Mouse (Mus musculus) lung, postnatal 0 days (tissue): ENCODE measurements around the gene Gpatch8. TPM values are rescaled to one million over a fixed set of nuclear protein-coding genes. Genes with fewer than 3 reads are reported as not detected.

Source experiments
- ATAC-seq: fragments of 200-750 bp; cut with Nextera tagmentation; 2 replicates; pipeline ENCODE4 v1.8.0; 2017; ENCODE audit warnings: moderate library complexity
- DNase-seq: peaks from one replicate; pipeline ENCODE4 v3.0.0-alpha.2; 2016; ENCODE audit warnings: low spot score
- H3K27ac ChIP-seq: fragments of 300-500 bp; sonication (generic); 2 replicates; pipeline ENCODE4 v1.5.1; 2014; ENCODE audit warnings: antibody characterized with exemption, mild to moderate bottlenecking, low read length, mixed read lengths
- H3K27me3 ChIP-seq: fragments of 300-500 bp; sonication (generic); replicated peaks from 2 replicates; pipeline ENCODE4 v1.6.1; 2014; ENCODE audit warnings: low read length, mixed read lengths; ENCODE audit not compliant: insufficient read depth
- H3K36me3 ChIP-seq: fragments of 300-500 bp; sonication (generic); 2 replicates; pipeline ENCODE4 v1.6.1; 2014; ENCODE audit warnings: low read length, mixed read lengths; ENCODE audit not compliant: insufficient read depth
- H3K4me1 ChIP-seq: fragments of 300-500 bp; sonication (generic); 2 replicates; pipeline ENCODE4 v1.6.1; 2014; ENCODE audit warnings: antibody characterized with exemption, low read depth, low read length, mixed read lengths; ENCODE audit not compliant: insufficient read depth
- H3K4me2 ChIP-seq: fragments of 300-500 bp; sonication (generic); replicated peaks from 2 replicates; pipeline ENCODE4 v1.6.1; 2014; ENCODE audit warnings: low read depth, mild to moderate bottlenecking, low read length, moderate library complexity, mixed read lengths
- H3K4me3 ChIP-seq: fragments of 300-500 bp; sonication (generic); 2 replicates; pipeline ENCODE4 v1.5.1; 2014; ENCODE audit warnings: low read depth, low read length
- H3K9ac ChIP-seq: fragments of 300-500 bp; sonication (generic); replicated peaks from 2 replicates; pipeline ENCODE4 v1.6.1; 2014; ENCODE audit warnings: low read depth, mild to moderate bottlenecking
- H3K9me3 ChIP-seq: fragments of 300-500 bp; sonication (generic); 2 replicates; pipeline ENCODE4 v1.6.1; 2016; ENCODE audit warnings: low read length, mixed read lengths
- CTCF ChIP-seq: IDR thresholded peaks from 2 replicates; pipeline ENCODE4 v1.5.1; 2016; ENCODE audit warnings: antibody characterized with exemption, mild to moderate bottlenecking
- EP300 ChIP-seq: IDR thresholded peaks from 2 replicates; pipeline ENCODE4 v1.6.1; 2016; ENCODE audit warnings: antibody characterized with exemption, mild to moderate bottlenecking, control low read depth
- WGBS: fragments of 180-500 bp; shearing (Covaris S2); extraction: QIAGEN DNeasy Blood & Tissue Kit; methylation state at CpG from one replicate; pipeline ENCODE4 v1.1.7; 2014; 5-methylcytosine and 5-hydroxymethylcytosine counted together
- polyA plus RNA-seq: library from polyadenylated mRNA; unstranded; fragments of >200 nt; fragmentation: Nextera tagmentation; extraction: Ambion mirVana; gene quantifications from 2 replicates; pipeline ENCODE4 v1.2.1, GENCODE M21; 2015

Gene Gpatch8
- polyA plus RNA-seq, 1 experiment from 2014 or later, result 25.3 TPM

- Histone ChIP-seq H3K27ac (no peak overlapping the region), H3K4me2 (no peak overlapping the region), H3K9me3 (no peaks in the 10 kb centered on the region), H3K27me3 (no peaks in the 10 kb centered on the region), H3K4me1 (no peaks in the 10 kb centered on the region), H3K9ac (no peak overlapping the region), H3K4me3 (no peak overlapping the region), H3K36me3 (no peaks in the 10 kb centered on the region)
- no peak for ATAC-seq
- TF ChIP-seq EP300, result no peak
- peak; percentile 58 for TF ChIP-seq CTCF
- DNase-seq, result peak; percentile 61
- 87% methylated on average over 3 of the region's 3 CpGs for WGBS
Observed at GRCm38 (mm10) chr11:102599912-102600311, 43.7 kb upstream of the Gpatch8 start.

- H3K4me1 ChIP-seq, result no peaks in the 10 kb centered on the region
- H3K27ac ChIP-seq, result no peak overlapping the region
- H3K9me3 ChIP-seq, result no peaks in the 10 kb centered on the region
- no peak overlapping the region for H3K9ac ChIP-seq
- H3K4me3 ChIP-seq, result no peak overlapping the region
- H3K27me3 ChIP-seq, result no peaks in the 10 kb centered on the region
- WGBS, result 14% methylated on average over 4 of the region's 4 CpGs
- no peak; the same call in 1 of the 2 replicates for ATAC-seq
- H3K4me2 ChIP-seq, result no peak overlapping the region
- DNase-seq, result no peak
- H3K36me3 ChIP-seq, result no peaks in the 10 kb centered on the region
- no peak for TF ChIP-seq CTCF
- TF ChIP-seq EP300, result no peak
Observed at GRCm38 (mm10) chr11:102595341-102595820, 39.2 kb upstream of the Gpatch8 start.

GRCm38 (mm10) chr11:102587554-102587953 is 31.4 kb upstream of the Gpatch8 start:
- H3K36me3 ChIP-seq, result no peaks in the 10 kb centered on the region
- peaks cover under 1% of the 10 kb centered on the region; the same call in 1 of the 2 replicates for H3K4me1 ChIP-seq
- WGBS, result 78% methylated on average over 3 of the region's 3 CpGs
- ATAC-seq (no peak), DNase-seq (no peak)
- H3K9ac ChIP-seq, result no peak overlapping the region
- no peaks in the 10 kb centered on the region for H3K9me3 ChIP-seq
- TF ChIP-seq EP300 (no peak), CTCF (peak; percentile 32)
- no peak overlapping the region for H3K4me2 ChIP-seq
- no peak overlapping the region for H3K27ac ChIP-seq
- H3K4me3 ChIP-seq, result no peak overlapping the region
- H3K27me3 ChIP-seq, result no peaks in the 10 kb centered on the region

GRCm38 (mm10) chr11:102586445-102587130 is 30.4 kb upstream of the Gpatch8 start:
- DNase-seq (no peak), ATAC-seq (no peak)
- TF ChIP-seq EP300 (no peak), CTCF (peak; percentile 36)

GRCm38 (mm10) chr11:102582736-102583135 is 26.5 kb upstream of the Gpatch8 start:
- ATAC-seq (no peak), DNase-seq (no peak)
- peak overlapping the region; percentile 17; the same call in 1 of the 2 replicates for H3K4me2 ChIP-seq
- peak overlapping the region; percentile 76 for H3K27ac ChIP-seq
- TF ChIP-seq EP300 (no peak), CTCF (no peak)
- peaks cover 15% of the 10 kb centered on the region; the same call in 1 of the 2 replicates for H3K4me1 ChIP-seq
- H3K4me3 ChIP-seq, result no peak overlapping the region
- H3K27me3 ChIP-seq, result no peaks in the 10 kb centered on the region
- WGBS, result 20% methylated on average over 5 of the region's 5 CpGs
- no peaks in the 10 kb centered on the region for H3K9me3 ChIP-seq
- H3K36me3 ChIP-seq, result no peaks in the 10 kb centered on the region
- no peak overlapping the region for H3K9ac ChIP-seq

More at GRCm38 (mm10) chr11:102586445-102587130, 30.4 kb upstream of the Gpatch8 start:
- Histone ChIP-seq H3K4me3 (no peak overlapping the region), H3K36me3 (no peaks in the 10 kb centered on the region), H3K9ac (no peak overlapping the region), H3K27me3 (no peaks in the 10 kb centered on the region), H3K4me1 (peaks cover 8% of the 10 kb centered on the region; the same call in 1 of the 2 replicates), H3K9me3 (no peaks in the 10 kb centered on the region), H3K4me2 (no peak overlapping the region), H3K27ac (no peak overlapping the region)
- WGBS, result 91% methylated on average over 4 of the region's 4 CpGs

GRCm38 (mm10) chr11:102582016-102582610 is 25.9 kb upstream of the Gpatch8 start:
- Histone ChIP-seq H3K27me3 (no peaks in the 10 kb centered on the region), H3K9ac (no peak overlapping the region), H3K4me3 (no peak overlapping the region), H3K4me2 (peak overlapping the region; percentile 17; the same call in 1 of the 2 replicates), H3K9me3 (no peaks in the 10 kb centered on the region), H3K27ac (peak overlapping the region; percentile 76), H3K36me3 (no peaks in the 10 kb centered on the region), H3K4me1 (peaks cover 15% of the 10 kb centered on the region; the same call in 1 of the 2 replicates)
- WGBS, result 15% methylated on average over 13 of the region's 13 CpGs
- DNase-seq, result peak; percentile 72
- TF ChIP-seq EP300 (no peak), CTCF (no peak)
- ATAC-seq, result peak; percentile 34
